Mouse (Mus musculus) neural tube, embryonic 11.5 days (tissue): ENCODE results near the gene Dhx32. TPM values are rescaled to one million over a fixed set of nuclear protein-coding genes. Genes with fewer than 3 reads are reported as not detected.

Source experiments
- ATAC-seq: fragments of 200-750 bp; cut with Nextera tagmentation; 2 replicates; pipeline ENCODE4 v1.8.0; 2017; ENCODE audit warnings: moderate number of reproducible peaks, mild to moderate bottlenecking, moderate TSS enrichment, moderate library complexity; ENCODE audit not compliant: insufficient read depth, low FRiP score, low TSS enrichment
- DNase-seq: peaks from one replicate; pipeline ENCODE4 v3.0.0-alpha.2; 2015; ENCODE audit warnings: low spot score
- H3K27ac ChIP-seq: fragments of 300-500 bp; sonication (generic); 2 replicates; pipeline ENCODE4 v1.5.1; 2014; ENCODE audit warnings: low read depth, mild to moderate bottlenecking, low read length
- H3K27me3 ChIP-seq: fragments of 300-500 bp; sonication (generic); 2 replicates; pipeline ENCODE4 v1.6.1; 2014; ENCODE audit warnings: mild to moderate bottlenecking, low read length, mixed read lengths; ENCODE audit not compliant: control insufficient read depth, insufficient read depth
- H3K36me3 ChIP-seq: fragments of 300-500 bp; sonication (generic); 2 replicates; pipeline ENCODE4 v1.6.1; 2014; ENCODE audit warnings: mild to moderate bottlenecking, low read length, moderate library complexity, mixed read lengths; ENCODE audit not compliant: control insufficient read depth, insufficient read depth
- H3K4me1 ChIP-seq: fragments of 300-500 bp; sonication (generic); 2 replicates; pipeline ENCODE4 v1.6.1; 2014; ENCODE audit warnings: low read length, mixed read lengths; ENCODE audit not compliant: control insufficient read depth, insufficient read depth
- H3K4me2 ChIP-seq: fragments of 300-500 bp; sonication (generic); 2 replicates; pipeline ENCODE4 v1.6.1; 2014; ENCODE audit warnings: low read depth, mild to moderate bottlenecking, moderate library complexity
- H3K4me3 ChIP-seq: fragments of 300-500 bp; sonication (generic); 2 replicates; pipeline ENCODE4 v1.5.1; 2014; ENCODE audit warnings: low read depth, low read length
- H3K9ac ChIP-seq: fragments of 300-500 bp; sonication (generic); 2 replicates; pipeline ENCODE4 v1.6.1; 2014; ENCODE audit warnings: mild to moderate bottlenecking, low read length
- H3K9me3 ChIP-seq: fragments of 300-500 bp; sonication (generic); 2 replicates; pipeline ENCODE4 v1.6.1; 2016; ENCODE audit warnings: low read length; ENCODE audit not compliant: control insufficient read depth
- WGBS: fragments of 180-500 bp; shearing (Covaris S2); extraction: QIAGEN DNeasy Blood & Tissue Kit; methylation state at CpG from one replicate; pipeline ENCODE4 v1.1.7; 2014; 5-methylcytosine and 5-hydroxymethylcytosine counted together
- polyA plus RNA-seq: library from polyadenylated mRNA; unstranded; fragments of >200 nt; fragmentation: Nextera tagmentation; extraction: Ambion mirVana; gene quantifications from 2 replicates; pipeline ENCODE4 v1.2.1, GENCODE M21; 2014

Gene Dhx32
- polyA plus RNA-seq, 1 experiment from 2014 or later, result 52.7 TPM

DNA sequence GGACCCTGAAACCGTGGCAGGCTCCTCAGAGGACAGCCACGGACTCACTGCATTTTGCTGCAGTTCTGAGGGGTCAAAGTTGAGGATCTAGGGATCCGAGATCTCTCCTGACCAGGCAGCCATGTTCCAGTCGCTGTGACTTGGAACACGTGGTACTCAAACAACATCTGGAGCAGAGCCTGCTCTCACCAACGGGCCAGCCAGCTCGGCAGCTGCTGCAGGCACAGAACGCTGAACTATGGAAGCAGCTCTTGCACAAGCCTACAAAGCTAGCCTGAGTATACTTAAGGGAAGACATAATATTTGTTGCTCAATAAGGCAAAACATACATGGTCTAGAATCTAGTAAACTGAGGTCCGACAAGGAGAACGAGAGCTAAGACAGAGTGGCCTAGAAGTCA lies 57.0 kb downstream of the Dhx32 start:
- WGBS, result 90% methylated on average over 10 of the region's 10 CpGs
- Histone ChIP-seq H3K9ac (no peak overlapping the region), H3K27me3 (no peaks in the 10 kb centered on the region), H3K4me1 (no peaks in the 10 kb centered on the region), H3K9me3 (no peaks in the 10 kb centered on the region), H3K36me3 (peaks cover 9% of the 10 kb centered on the region), H3K4me2 (no peak overlapping the region), H3K27ac (no peak overlapping the region), H3K4me3 (no peak overlapping the region)
- no peak for ATAC-seq
- no peak for DNase-seq

DNA sequence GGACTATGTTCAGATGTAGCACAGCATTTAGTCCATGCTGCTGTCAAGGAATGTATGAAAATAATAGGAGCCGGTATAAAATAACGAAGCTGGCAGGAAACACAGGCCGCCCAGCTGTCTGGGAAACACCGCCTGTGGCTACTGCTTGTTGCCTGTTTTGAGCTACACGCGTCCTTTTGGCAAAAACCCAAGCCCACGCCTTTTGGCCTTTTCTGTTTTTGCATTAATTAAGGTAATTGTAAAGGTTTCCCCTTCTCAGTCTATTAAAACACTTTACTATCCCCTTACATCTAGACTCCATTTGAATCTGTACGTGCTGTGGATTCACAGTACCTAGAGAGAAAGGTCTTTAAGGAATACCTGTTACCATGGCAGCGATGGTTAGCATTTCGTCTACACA lies 57.7 kb downstream of the Dhx32 start:
- DNase-seq (no peak), ATAC-seq (no peak)
- Histone ChIP-seq H3K27me3 (no peaks in the 10 kb centered on the region), H3K27ac (no peak overlapping the region), H3K9ac (no peak overlapping the region), H3K36me3 (peaks cover 11% of the 10 kb centered on the region), H3K4me2 (no peak overlapping the region), H3K9me3 (no peaks in the 10 kb centered on the region), H3K4me3 (no peak overlapping the region), H3K4me1 (no peaks in the 10 kb centered on the region)
- 91% methylated on average over 10 of the region's 10 CpGs for WGBS

DNA sequence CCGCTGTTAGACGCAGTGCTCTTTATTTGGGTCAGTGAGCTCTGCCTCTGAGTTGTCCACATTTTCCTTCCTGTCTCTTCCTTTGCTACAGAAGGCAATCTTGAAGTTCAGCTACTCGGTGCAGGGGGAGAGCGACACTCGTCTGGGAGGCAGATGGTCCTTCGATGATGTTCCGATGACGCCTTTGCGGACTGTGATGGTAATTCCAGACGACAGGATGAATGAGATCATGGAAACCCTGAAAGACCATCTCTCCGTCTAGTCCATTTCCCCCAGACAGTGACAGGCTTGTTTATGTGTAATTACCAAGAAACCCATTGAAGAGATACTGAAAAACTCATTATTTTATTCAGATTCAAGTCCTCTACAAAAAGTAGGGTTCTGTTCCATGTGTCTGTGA lies 61.9 kb downstream of the Dhx32 start:
- WGBS, result 74% methylated on average over 11 of the region's 11 CpGs
- H3K4me2 ChIP-seq, result no peak overlapping the region
- H3K4me1 ChIP-seq, result no peaks in the 10 kb centered on the region
- ATAC-seq (no peak), DNase-seq (no peak)
- H3K27me3 ChIP-seq, result no peaks in the 10 kb centered on the region
- no peak overlapping the region for H3K4me3 ChIP-seq
- no peak overlapping the region for H3K9ac ChIP-seq
- peaks cover 25% of the 10 kb centered on the region for H3K36me3 ChIP-seq
- H3K9me3 ChIP-seq, result no peaks in the 10 kb centered on the region
- no peak overlapping the region for H3K27ac ChIP-seq

DNA sequence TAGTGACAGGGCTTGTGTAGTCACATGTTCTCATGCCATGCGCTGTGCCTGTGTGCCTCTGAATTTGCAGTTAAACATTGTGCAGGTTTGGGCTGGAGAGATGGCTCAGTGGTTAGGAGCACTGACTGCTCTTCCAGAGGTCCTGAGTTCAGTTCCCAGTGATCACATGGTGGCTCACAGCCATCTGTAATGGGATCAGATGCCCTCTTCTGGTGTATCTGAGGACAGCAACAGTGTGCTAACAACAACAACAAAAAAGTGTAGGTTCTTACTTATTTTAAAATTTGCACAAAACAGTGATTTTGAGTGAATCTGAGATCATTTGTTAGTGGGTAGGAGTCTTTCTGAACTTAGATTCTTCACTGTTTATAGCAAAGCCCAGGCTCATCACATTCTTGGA lies 63.9 kb downstream of the Dhx32 start:
- no peak overlapping the region for H3K4me2 ChIP-seq
- DNase-seq (no peak), ATAC-seq (no peak)
- no peak overlapping the region for H3K4me3 ChIP-seq
- no peaks in the 10 kb centered on the region for H3K4me1 ChIP-seq
- H3K27me3 ChIP-seq, result no peaks in the 10 kb centered on the region
- H3K9me3 ChIP-seq, result no peaks in the 10 kb centered on the region
- H3K27ac ChIP-seq, result no peak overlapping the region
- H3K9ac ChIP-seq, result no peak overlapping the region
- H3K36me3 ChIP-seq, result peaks cover 25% of the 10 kb centered on the region
- 85% methylated on average over 1 of the region's 1 CpGs for WGBS

DNA sequence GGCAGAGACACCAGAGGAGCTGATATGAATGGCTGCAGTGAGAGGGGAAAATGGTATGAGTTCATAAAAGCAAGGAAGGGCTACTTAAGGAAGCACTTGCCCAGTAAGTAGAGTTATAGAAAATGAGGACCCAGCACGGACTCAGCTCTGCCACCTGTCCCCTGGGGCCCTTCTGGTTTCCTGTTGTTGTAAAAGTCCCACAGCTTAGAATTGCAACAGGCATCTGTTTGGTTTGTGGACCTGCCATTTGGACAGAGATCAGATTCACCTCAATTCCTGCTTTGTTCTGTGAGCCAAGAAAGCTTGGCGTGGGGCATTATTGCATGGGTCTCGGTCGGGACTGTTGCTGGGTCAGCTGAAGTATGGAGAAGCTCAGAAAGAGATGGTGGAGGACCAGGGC lies 67.1 kb downstream of the Dhx32 start:
- Histone ChIP-seq H3K36me3 (peaks cover 15% of the 10 kb centered on the region), H3K4me3 (no peak overlapping the region), H3K27ac (no peak overlapping the region), H3K4me1 (no peaks in the 10 kb centered on the region), H3K27me3 (no peaks in the 10 kb centered on the region), H3K9me3 (no peaks in the 10 kb centered on the region), H3K4me2 (no peak overlapping the region), H3K9ac (no peak overlapping the region)
- DNase-seq, result no peak
- WGBS, result 89% methylated on average over 4 of the region's 4 CpGs
- ATAC-seq, result no peak

DNA sequence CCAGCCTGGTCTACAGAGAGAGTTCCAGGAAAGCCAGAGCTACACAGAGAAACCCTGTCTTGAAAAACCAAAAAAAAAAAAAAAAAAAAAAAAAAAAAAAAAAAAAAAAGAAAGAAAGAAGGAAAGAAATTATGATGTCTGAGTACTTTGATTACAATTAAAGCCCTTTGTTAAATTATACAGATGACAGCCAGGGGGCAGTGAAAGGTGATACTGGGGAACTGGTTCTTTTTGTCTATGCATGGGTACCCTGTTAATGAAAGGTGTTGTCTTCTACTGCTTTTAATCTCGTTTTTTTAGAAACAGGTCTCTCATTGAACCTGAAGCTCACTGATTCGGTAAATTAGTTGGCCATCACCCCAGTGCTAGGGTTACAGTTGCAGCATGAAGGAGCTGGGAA lies 75.2 kb downstream of the Dhx32 start:
- 88% methylated on average over 2 of the region's 2 CpGs for WGBS
- Histone ChIP-seq H3K9ac (no peak overlapping the region), H3K4me1 (peaks cover 7% of the 10 kb centered on the region; the same call in 1 of the 2 replicates), H3K9me3 (no peaks in the 10 kb centered on the region), H3K4me2 (no peak overlapping the region), H3K27ac (no peak overlapping the region), H3K36me3 (no peaks in the 10 kb centered on the region), H3K27me3 (no peaks in the 10 kb centered on the region), H3K4me3 (no peak overlapping the region)
- DNase-seq, result no peak
- no peak for ATAC-seq

DNA sequence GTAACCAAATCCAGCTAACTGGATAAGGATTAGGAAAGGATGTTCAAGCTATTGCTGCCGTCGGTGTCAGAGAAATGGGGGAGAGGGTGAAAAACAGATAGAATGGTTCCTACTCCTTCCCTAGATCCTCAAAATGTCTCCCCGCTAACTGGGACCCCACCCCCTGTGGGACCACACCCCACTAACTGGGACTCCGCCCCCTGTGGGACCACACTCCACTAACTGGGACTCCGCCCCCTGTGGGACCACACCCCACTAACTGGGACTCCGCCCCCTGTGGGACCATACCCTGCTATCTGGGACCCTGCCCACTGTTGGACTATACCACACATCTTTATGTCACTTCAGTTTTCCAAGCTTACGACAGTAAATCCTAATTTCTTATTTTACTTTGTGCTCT lies 78.6 kb downstream of the Dhx32 start:
- Histone ChIP-seq H3K4me2 (no peak overlapping the region), H3K9me3 (no peaks in the 10 kb centered on the region), H3K9ac (no peak overlapping the region), H3K4me3 (no peak overlapping the region), H3K4me1 (no peaks in the 10 kb centered on the region), H3K27me3 (no peaks in the 10 kb centered on the region), H3K27ac (no peak overlapping the region), H3K36me3 (no peaks in the 10 kb centered on the region)
- no peak for ATAC-seq
- 87% methylated on average over 7 of the region's 7 CpGs for WGBS
- DNase-seq, result no peak

DNA sequence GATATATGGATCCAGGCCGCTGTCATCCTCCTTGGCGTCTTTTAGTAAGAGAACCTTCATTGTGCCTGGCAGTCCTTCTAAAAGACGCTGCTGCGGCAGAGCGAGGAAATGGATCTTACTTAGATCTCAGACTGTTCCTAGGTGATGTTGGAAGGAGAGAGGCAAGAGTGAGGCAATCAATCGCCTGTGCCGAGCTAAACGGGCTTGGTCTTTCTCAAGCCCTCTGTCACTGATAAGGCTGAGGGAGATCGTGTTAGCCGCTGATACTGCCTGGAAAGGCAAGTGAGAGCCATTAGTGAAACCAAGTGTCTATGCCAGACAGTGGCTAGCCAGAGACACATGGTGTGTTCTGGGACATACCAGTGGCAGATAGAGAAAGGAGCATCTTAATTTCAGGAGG lies 80.2 kb downstream of the Dhx32 start:
- WGBS, result 94% methylated on average over 10 of the region's 10 CpGs
- Histone ChIP-seq H3K4me1 (no peaks in the 10 kb centered on the region), H3K27ac (no peak overlapping the region), H3K4me2 (no peak overlapping the region), H3K4me3 (no peak overlapping the region), H3K9ac (no peak overlapping the region), H3K27me3 (no peaks in the 10 kb centered on the region), H3K9me3 (no peaks in the 10 kb centered on the region), H3K36me3 (no peaks in the 10 kb centered on the region)
- no peak for DNase-seq
- no peak for ATAC-seq

DNA sequence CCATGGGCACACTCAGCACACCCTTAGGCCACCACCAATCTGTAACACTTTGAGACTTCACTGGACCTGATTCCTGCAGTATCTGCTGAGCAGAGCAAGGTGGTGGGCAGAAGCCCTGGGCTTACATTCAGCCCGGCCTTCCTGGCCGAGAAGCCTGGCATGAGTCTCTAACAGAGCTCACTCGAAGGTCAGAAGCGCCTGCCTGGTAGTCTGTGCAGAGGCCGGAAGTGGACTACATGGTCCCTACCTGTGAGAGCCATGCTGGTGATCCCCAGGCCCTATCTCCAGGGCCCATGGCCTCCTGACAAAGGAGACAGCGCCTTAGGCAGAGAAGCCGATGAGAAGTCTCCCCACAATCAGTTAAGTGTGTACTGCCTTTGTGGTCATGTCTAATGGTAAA lies 81.2 kb downstream of the Dhx32 start:
- Histone ChIP-seq H3K4me1 (no peaks in the 10 kb centered on the region), H3K4me3 (no peak overlapping the region), H3K27me3 (no peaks in the 10 kb centered on the region), H3K9ac (no peak overlapping the region), H3K36me3 (no peaks in the 10 kb centered on the region), H3K4me2 (no peak overlapping the region), H3K9me3 (no peaks in the 10 kb centered on the region), H3K27ac (no peak overlapping the region)
- ATAC-seq (no peak), DNase-seq (no peak)
- 95% methylated on average over 7 of the region's 7 CpGs for WGBS
